Mouse (Mus musculus): ENCODE data around the gene Pten. TPM values are rescaled to one million over a fixed set of nuclear protein-coding genes. Genes with fewer than 3 reads are reported as not detected.
"Not testable (repeated sequence)": the region's sequence is repeated elsewhere in the genome, so short reads cannot be mapped to it uniquely, and the experiment has no call there.

The Pten gene
- total RNA-seq, 2 experiments from 2014 or later, result 65.4 to 66.3 TPM

GRCm38 (mm10) chr19:32789535-32789934 is 32.2 kb downstream of the Pten start:
- intact Hi-C loops (cut with DNase I), result no loop called here
- no peak for DNase-seq

- intact Hi-C loops (cut with DNase I), result no loop called here
- DNase-seq, result peak; percentile 65 to 68
Observed at GRCm38 (mm10) chr19:32792610-32793009, 35.3 kb downstream of the Pten start.

DNA sequence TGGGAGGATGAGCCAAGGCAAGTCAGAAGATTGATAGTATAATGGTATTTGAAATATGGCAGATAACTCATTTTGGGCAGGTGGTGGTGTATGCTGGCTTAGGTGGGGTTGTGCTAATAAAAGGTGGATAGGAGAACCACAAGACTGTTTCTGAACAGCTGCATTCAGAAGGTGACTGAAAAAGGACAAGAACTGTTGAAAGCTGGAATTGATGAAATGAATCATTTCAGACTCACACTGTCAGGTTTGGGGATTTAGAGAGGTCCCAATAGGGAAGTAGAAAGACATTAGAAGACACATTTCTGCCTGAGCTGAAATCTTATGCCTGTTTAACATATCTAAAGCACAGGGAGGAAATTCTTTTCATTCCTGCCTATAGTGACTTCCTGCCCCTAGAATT is 36.6 kb downstream of the Pten start:
- intact Hi-C loops (cut with DNase I), result no loop called here
- DNase-seq, result no peak

- intact Hi-C loops (cut with DNase I), result loop anchor here (5.0 kb wide), 1 partner anchor 38 kb away; no protein-coding TSS in a partner anchor
- no peak for DNase-seq
Observed at GRCm38 (mm10) chr19:32800557-32800956, 43.3 kb downstream of the Pten start.

- no peak for DNase-seq
- intact Hi-C loops (cut with DNase I), result loop anchor here (5.0 kb wide), 1 partner anchor 42 kb away; no protein-coding TSS in a partner anchor
Observed at GRCm38 (mm10) chr19:32804703-32805102, 47.4 kb downstream of the Pten start.

- intact Hi-C loops (cut with DNase I), result no loop called here
Observed at GRCm38 (mm10) chr19:32807610-32808009, 50.3 kb downstream of the Pten start.

GRCm38 (mm10) chr19:32808690-32809089 is 51.4 kb downstream of the Pten start:
- intact Hi-C loops (cut with DNase I), result no loop called here
- DNase-seq, result no peak

More at GRCm38 (mm10) chr19:32807610-32808009, 50.3 kb downstream of the Pten start:
- no peak for DNase-seq

- no peak for DNase-seq
- intact Hi-C loops (cut with DNase I), result no loop called here
Observed at GRCm38 (mm10) chr19:32809117-32809516, 51.8 kb downstream of the Pten start.

DNA sequence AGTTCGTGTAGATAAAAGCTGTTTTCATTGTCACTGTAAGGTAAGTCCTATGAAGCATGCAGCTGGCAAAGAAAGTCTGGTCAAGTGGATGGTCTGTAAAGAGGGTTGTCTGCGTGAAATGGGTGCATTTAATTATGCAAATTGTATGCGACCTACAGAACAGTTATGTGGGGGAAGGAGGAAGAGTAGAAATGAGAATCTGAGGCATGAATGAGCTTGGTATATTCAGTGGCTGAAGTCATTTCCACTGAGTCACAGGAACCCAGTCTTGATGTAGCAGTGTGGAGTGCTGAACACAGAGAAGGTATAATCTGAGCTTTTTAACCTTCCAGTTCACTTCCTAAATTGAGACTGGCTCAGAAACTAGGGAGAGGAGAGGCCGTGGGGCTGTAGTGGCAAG is 61.5 kb downstream of the Pten start:
- intact Hi-C loops (cut with DNase I), result no loop called here

DNA sequence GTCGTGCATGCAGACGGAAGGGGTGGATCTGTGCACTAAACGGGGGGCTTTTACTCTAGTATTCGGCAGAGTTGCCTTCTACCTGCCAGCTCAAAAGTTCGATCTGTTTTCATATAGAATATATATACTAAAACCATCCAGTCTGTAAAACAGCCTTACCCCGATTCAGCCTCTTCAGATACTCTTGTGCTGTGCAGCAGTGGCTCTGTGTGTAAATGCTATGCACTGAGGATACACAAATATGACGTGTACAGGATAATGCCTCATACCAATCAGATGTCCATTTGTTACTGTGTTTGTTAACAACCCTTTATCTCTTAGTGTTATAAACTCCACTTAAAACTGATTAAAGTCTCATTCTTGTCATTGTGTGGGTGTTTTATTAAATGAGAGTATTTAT is 65.7 kb downstream of the Pten start:
- DNase-seq; intact Hi-C loops (cut with DNase I): not testable (repeated sequence)

More for the DNA sequence above, 61.5 kb downstream of the Pten start:
- DNase-seq, result no peak

- no peak for DNase-seq
- intact Hi-C loops (cut with DNase I), result no loop called here
Observed at GRCm38 (mm10) chr19:32826616-32827015, 69.3 kb downstream of the Pten start.

DNA sequence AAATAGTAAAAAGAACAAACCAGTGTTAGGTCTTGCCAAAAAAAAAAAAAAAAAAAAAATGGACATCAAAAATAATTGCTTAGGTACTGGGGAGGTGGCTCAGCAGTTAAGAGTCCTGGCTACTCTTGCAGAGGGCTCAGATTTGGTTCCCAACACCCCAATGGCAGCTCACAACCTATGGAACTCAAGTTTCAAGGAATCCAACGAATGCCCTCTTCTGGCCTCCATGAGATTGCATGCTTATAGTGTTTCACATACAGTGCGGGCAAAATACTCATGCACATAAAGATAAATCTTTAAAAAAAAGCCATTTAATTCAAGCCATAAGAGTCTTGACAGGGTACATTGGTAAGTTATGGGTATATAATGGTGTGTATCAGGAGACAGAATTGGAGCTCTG is 72.6 kb downstream of the Pten start:
- no peak for DNase-seq
- intact Hi-C loops (cut with DNase I), result no loop called here

- DNase-seq, result no peak
- intact Hi-C loops (cut with DNase I), result no loop called here
Observed at GRCm38 (mm10) chr19:32831286-32831685, 74.0 kb downstream of the Pten start.

DNA sequence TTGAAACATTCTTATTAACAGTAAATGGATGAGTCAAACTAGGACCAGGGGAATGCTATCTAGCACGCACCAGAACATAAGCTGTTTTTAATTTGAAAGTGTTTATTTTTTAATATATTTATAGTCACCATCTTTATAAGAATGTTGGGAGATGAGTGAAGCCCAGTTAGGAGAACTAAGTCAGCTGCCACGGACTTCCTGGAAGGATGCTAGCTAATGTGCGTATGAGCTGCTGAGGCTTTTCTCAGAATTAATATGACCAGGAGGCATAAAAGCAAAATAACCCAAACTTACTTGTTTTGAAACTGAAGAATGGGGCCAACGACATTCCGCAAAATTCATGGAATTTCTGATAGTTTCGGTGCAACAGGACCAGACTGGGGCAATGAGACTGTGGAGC is 83.2 kb downstream of the Pten start:
- intact Hi-C loops (cut with DNase I), result no loop called here
- no peak for DNase-seq

DNA sequence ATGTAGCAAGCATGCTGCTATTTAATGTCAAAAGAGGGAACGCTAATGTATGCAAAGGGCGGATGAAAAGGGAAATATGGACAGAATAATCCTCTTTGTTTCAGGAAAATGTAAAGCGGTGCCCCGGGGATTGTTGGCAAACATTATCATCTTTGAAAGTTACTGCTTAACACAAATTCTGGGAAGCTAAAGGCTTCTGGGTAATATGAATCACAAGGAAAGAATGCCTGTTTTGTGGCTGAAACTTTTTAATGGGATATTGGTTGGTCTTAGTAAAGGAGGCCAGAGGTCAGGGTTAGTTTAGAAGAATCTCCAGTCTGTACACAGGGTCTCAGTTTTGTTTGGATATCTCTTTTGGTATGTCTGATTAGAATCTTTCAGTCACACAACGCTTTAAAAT is 87.2 kb downstream of the Pten start:
- intact Hi-C loops (cut with DNase I), result no loop called here
- no peak for DNase-seq

- no peak for DNase-seq
- intact Hi-C loops (cut with DNase I), result no loop called here
Observed at GRCm38 (mm10) chr19:32848041-32848440, 90.7 kb downstream of the Pten start.

DNA sequence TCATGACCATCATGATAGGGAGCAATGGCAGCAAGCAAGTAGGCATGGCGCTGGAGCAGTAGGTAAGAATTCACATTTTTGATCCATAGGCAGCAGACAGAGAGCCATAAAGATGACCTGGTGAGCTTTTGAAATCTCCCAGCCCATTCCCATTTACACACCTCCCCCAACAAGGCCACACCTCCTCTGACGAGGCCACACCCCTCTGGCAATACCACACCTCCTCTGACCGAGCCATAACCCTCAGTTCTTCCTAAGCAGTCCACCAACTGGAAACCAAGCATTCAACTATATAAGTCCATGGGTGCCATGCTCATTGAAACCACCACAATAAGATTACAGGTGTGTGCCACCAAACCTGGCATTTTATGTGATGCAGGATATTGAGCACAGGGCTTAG is 95.0 kb downstream of the Pten start:
- intact Hi-C loops (cut with DNase I), result no loop called here
- no peak for DNase-seq

DNA sequence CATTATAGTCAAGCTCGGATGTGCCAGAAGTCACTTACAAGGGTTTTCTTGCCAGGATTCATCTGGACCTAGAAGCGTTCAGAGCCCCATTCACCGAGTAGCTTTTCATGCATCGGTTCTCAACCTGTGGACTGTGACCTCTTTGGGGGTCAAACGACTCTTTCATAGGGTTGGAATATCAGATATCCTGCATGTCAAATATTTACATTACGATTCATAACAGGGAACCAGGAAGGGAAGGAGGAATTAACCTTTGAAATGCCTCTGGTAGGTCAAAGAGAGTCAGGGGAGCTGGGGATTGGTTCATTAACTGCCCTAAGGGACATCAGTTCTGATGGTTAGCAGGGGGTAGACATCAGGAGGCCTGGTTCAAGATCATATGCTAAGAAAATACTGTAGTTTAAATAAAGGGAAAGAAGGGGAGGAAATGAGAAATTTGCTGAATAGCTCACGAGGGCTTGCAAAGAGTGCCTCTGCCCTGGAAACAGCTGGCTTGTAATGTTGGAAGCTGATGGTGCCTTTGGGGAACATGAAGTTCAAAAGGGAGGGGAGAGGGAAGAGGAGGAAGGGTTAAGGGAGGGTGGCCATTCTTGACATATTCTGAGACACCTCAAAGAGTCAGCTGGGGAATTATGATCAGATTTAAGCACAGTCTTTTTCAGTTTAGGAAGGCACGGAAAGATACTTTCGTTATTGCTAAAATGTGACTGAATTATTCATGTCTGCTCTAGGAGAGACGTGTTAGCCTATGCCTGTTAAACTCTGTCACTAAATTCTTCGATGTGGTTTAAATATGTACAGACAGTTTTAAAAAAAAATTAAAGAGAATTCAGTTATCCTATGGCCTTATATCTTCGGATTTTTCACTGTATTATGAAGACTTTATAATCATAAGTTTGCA is 104.6 kb downstream of the Pten start:
- intact Hi-C loops (cut with DNase I), result no loop called here
- no peak for DNase-seq

DNA sequence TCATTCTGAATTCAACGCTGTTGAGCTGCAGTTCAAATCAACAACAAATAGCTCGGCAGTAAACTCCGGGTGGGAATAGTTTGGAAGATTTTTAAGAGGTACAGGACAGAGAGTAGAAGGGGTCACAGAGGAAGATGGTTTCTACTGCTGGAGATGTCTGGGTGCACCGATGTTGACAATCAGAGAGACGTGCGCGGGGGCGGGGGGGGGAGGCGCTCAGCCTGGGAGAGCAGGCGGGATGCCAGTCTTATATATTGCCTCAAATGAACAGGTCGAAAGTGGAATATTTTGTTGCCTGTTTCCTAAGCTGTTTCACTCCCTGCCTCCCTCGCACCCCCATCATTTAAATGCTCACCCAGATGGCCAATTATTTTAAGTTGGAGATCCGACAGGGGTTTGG is 109.5 kb downstream of the Pten start:
- intact Hi-C loops (cut with DNase I), result no loop called here

GRCm38 (mm10) chr19:32867181-32867897 is 110.0 kb downstream of the Pten start:
- intact Hi-C loops (cut with DNase I), result no loop called here
- DNase-seq, result no peak

More for the DNA sequence above, 109.5 kb downstream of the Pten start:
- no peak for DNase-seq

DNA sequence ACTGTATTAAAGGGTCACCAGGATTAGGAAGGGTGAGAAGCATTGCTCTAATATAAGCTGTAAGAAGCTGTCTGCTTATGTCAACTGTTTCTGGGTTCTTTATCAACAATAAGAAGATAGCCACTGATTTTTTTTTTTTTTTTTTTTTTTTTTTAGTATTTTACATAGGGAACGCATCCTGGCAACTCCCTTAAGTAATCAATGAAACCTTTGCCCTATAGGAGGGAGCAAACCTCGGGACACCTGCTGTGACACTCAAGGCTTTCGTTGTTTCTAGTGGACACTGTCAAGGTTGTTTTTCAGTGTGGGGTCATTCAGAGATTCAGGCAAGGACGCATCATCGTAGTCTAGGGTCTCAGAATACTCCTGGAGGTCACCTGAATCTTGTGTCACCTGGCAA is 111.3 kb downstream of the Pten start:
- intact Hi-C loops (cut with DNase I), result no loop called here
- DNase-seq, result no peak
